Mouse (Mus musculus) thymus, postnatal 36 days (tissue): ENCODE results near the gene Lrrc4c.

Experiments used
- DNase-seq, 2 experiments: peaks; one replicate each; pipeline ENCODE4 v3.0.0; 2022; ENCODE audit warnings: mixed read lengths in 2 of 2

The Lrrc4c gene

GRCm38 (mm10) chr2:97318008-97318407 is 1000.0 kb downstream of the Lrrc4c start:
- no peak for DNase-seq

- DNase-seq, result no peak
Observed at GRCm38 (mm10) chr2:97318536-97318935, 1000.6 kb downstream of the Lrrc4c start.

GRCm38 (mm10) chr2:97332084-97332682 is 1014.2 kb downstream of the Lrrc4c start:
- DNase-seq, result no peak

- DNase-seq, result no peak
Observed at GRCm38 (mm10) chr2:97339627-97340026, 1021.7 kb downstream of the Lrrc4c start.

- DNase-seq, result no peak
Observed at GRCm38 (mm10) chr2:97361235-97361634, 1043.3 kb downstream of the Lrrc4c start.

GRCm38 (mm10) chr2:97369978-97370377 is 1052.0 kb downstream of the Lrrc4c start:
- DNase-seq, result no peak

GRCm38 (mm10) chr2:97391437-97391836 is 1073.5 kb downstream of the Lrrc4c start:
- DNase-seq, result no peak

- DNase-seq, result no peak
Observed at GRCm38 (mm10) chr2:97391876-97392275, 1073.9 kb downstream of the Lrrc4c start.

- no peak for DNase-seq
Observed at GRCm38 (mm10) chr2:97413066-97413465, 1095.1 kb downstream of the Lrrc4c start.

- no peak for DNase-seq
Observed at GRCm38 (mm10) chr2:97414416-97415362, 1096.7 kb downstream of the Lrrc4c start.

GRCm38 (mm10) chr2:97434140-97434539 is 1116.2 kb downstream of the Lrrc4c start:
- DNase-seq, result no peak

GRCm38 (mm10) chr2:97435616-97436015 is 1117.6 kb downstream of the Lrrc4c start:
- DNase-seq, result no peak

- no peak for DNase-seq
Observed at GRCm38 (mm10) chr2:97437767-97438166, 1119.8 kb downstream of the Lrrc4c start.

GRCm38 (mm10) chr2:97463573-97463972 is 1145.6 kb downstream of the Lrrc4c start:
- no peak for DNase-seq

- DNase-seq, result peak; percentile 6 to 8
Observed at GRCm38 (mm10) chr2:97466243-97466793, 1148.3 kb downstream of the Lrrc4c start.

- DNase-seq, result no peak
Observed at GRCm38 (mm10) chr2:97467031-97467549, 1149.1 kb downstream of the Lrrc4c start.

- no peak for DNase-seq
Observed at GRCm38 (mm10) chr2:97467664-97468063, 1149.7 kb downstream of the Lrrc4c start.

- no peak for DNase-seq
Observed at GRCm38 (mm10) chr2:97468372-97468771, 1150.4 kb downstream of the Lrrc4c start.

GRCm38 (mm10) chr2:97469396-97469795 is 1151.4 kb downstream of the Lrrc4c start:
- DNase-seq, result no peak

GRCm38 (mm10) chr2:97478175-97478924 is 1160.4 kb downstream of the Lrrc4c start:
- no peak for DNase-seq

- DNase-seq, result no peak
Observed at GRCm38 (mm10) chr2:97478925-97479298, 1160.9 kb downstream of the Lrrc4c start.

- no peak for DNase-seq
Observed at GRCm38 (mm10) chr2:97484990-97485389, 1167.0 kb downstream of the Lrrc4c start.

GRCm38 (mm10) chr2:97485609-97486008 is 1167.6 kb downstream of the Lrrc4c start:
- no peak for DNase-seq
